Mouse (Mus musculus) forebrain, postnatal 0 days (tissue): ENCODE measurements at regions not wholly inside any gene's neighbourhood (a gene's known extent, or its start where the extent isn't known, plus 50 kb on each side); places are given as distances from the start of the nearest gene placed in this dataset.

Source experiments
- ATAC-seq: fragments of 200-750 bp; cut with Nextera tagmentation; 2 replicates; pipeline ENCODE4 v1.8.0; 2017; ENCODE audit warnings: mild to moderate bottlenecking, moderate library complexity
- DNase-seq: peaks from one replicate; pipeline ENCODE4 v3.0.0-alpha.2; 2015
- H3K27ac ChIP-seq: fragments of 300-500 bp; sonication (generic); 2 replicates; pipeline ENCODE4 v1.5.1; 2014; ENCODE audit warnings: low read depth, mild to moderate bottlenecking, antibody characterized with exemption, low read length, moderate library complexity, mixed read lengths
- H3K27me3 ChIP-seq: fragments of 300-500 bp; sonication (generic); 2 replicates; pipeline ENCODE4 v1.6.1; 2014; ENCODE audit warnings: mild to moderate bottlenecking, low read length, mixed read lengths; ENCODE audit not compliant: insufficient read depth
- H3K36me3 ChIP-seq: fragments of 300-500 bp; sonication (generic); 2 replicates; pipeline ENCODE4 v1.6.1; 2014; ENCODE audit warnings: mild to moderate bottlenecking, moderate library complexity; ENCODE audit not compliant: insufficient read depth
- H3K4me1 ChIP-seq: fragments of 300-500 bp; sonication (generic); 2 replicates; pipeline ENCODE4 v1.6.1; 2014; ENCODE audit warnings: antibody characterized with exemption; ENCODE audit not compliant: insufficient read depth
- H3K4me2 ChIP-seq: fragments of 300-500 bp; sonication (generic); 2 replicates; pipeline ENCODE4 v1.6.1; 2014; ENCODE audit warnings: low read depth, mild to moderate bottlenecking, moderate library complexity
- H3K4me3 ChIP-seq: fragments of 300-500 bp; sonication (generic); 2 replicates; pipeline ENCODE4 v1.5.1; 2014; ENCODE audit warnings: low read depth, low read length, mixed read lengths
- H3K9ac ChIP-seq: fragments of 300-500 bp; sonication (generic); 2 replicates; pipeline ENCODE4 v1.6.1; 2014; ENCODE audit warnings: mild to moderate bottlenecking
- H3K9me3 ChIP-seq: fragments of 300-500 bp; sonication (generic); 2 replicates; pipeline ENCODE4 v1.6.1; 2016; ENCODE audit warnings: low read length
- CTCF ChIP-seq: sonication (generic); IDR thresholded peaks from 2 replicates; pipeline ENCODE4 v1.5.1; 2016; ENCODE audit warnings: antibody characterized with exemption, control low read depth, low read depth
- WGBS: fragments of 180-500 bp; shearing (Covaris S2); extraction: QIAGEN DNeasy Blood & Tissue Kit; methylation state at CpG from one replicate; pipeline ENCODE4 v1.1.7; 2014; 5-methylcytosine and 5-hydroxymethylcytosine counted together

GRCm38 (mm10) chr11:111926336-111926735 is 855.7 kb upstream of the Sox9 start:
- Histone ChIP-seq H3K4me2 (no peak overlapping the region), H3K27me3 (no peaks in the 10 kb centered on the region), H3K9me3 (no peaks in the 10 kb centered on the region), H3K4me3 (no peak overlapping the region), H3K27ac (no peak overlapping the region), H3K4me1 (no peaks in the 10 kb centered on the region), H3K9ac (no peak overlapping the region), H3K36me3 (no peaks in the 10 kb centered on the region)
- DNase-seq: no peak
- no peak for TF ChIP-seq CTCF
- ATAC-seq: no peak
- 92% methylated on average over 1 of the region's 1 CpGs for WGBS

DNA sequence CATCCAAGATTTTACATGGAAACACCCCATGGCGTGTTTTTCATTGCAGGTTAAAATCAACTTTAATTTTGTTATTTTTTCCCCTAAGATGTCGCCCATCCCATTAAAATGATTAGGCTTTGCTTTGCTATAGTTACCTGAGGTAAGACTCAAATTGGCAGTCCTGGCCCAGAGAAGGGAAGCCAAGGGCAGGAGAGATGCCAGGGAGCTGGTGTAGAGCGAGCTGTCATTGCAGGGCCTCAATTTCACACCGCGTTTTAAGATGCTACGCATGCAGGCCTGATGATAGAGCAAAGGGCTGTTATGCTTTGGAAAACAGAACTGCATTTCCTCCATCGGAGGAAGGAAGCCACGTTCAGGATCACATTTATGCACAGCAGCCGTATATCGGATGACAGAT is 852.7 kb upstream of the Sox9 start:
- 57% methylated on average over 10 of the region's 10 CpGs for WGBS
- ATAC-seq: no peak
- Histone ChIP-seq H3K36me3 (no peaks in the 10 kb centered on the region), H3K4me3 (no peak overlapping the region), H3K27ac (no peak overlapping the region), H3K9ac (no peak overlapping the region), H3K4me1 (no peaks in the 10 kb centered on the region), H3K27me3 (no peaks in the 10 kb centered on the region), H3K9me3 (no peaks in the 10 kb centered on the region), H3K4me2 (no peak overlapping the region)
- no peak for DNase-seq
- no peak for TF ChIP-seq CTCF

- TF ChIP-seq CTCF: no peak
- 83% methylated on average over 1 of the region's 1 CpGs for WGBS
Measured at GRCm38 (mm10) chr11:111932052-111932451, 850.0 kb upstream of the Sox9 start.

GRCm38 (mm10) chr11:111944282-111944681 is 837.7 kb upstream of the Sox9 start:
- Histone ChIP-seq H3K27me3 (no peaks in the 10 kb centered on the region), H3K4me1 (peaks cover 7% of the 10 kb centered on the region; the same call in 1 of the 2 replicates), H3K4me2 (no peak overlapping the region), H3K27ac (no peak overlapping the region; the same call in 1 of the 2 replicates), H3K9ac (no peak overlapping the region), H3K9me3 (no peaks in the 10 kb centered on the region), H3K36me3 (no peaks in the 10 kb centered on the region), H3K4me3 (no peak overlapping the region)
- ATAC-seq (no peak), DNase-seq (no peak)
- TF ChIP-seq CTCF: no peak
- 48% methylated on average over 8 of the region's 8 CpGs for WGBS

More at GRCm38 (mm10) chr11:111932052-111932451, 850.0 kb upstream of the Sox9 start:
- Histone ChIP-seq H3K9ac (no peak overlapping the region), H3K4me3 (no peak overlapping the region), H3K27ac (no peak overlapping the region), H3K4me1 (no peaks in the 10 kb centered on the region), H3K4me2 (no peak overlapping the region), H3K9me3 (no peaks in the 10 kb centered on the region), H3K36me3 (no peaks in the 10 kb centered on the region), H3K27me3 (no peaks in the 10 kb centered on the region)
- ATAC-seq (no peak), DNase-seq (no peak)

- Histone ChIP-seq H3K27me3 (no peaks in the 10 kb centered on the region), H3K9me3 (no peaks in the 10 kb centered on the region), H3K27ac (no peak overlapping the region), H3K4me1 (peaks cover 7% of the 10 kb centered on the region; the same call in 1 of the 2 replicates), H3K4me3 (no peak overlapping the region), H3K9ac (no peak overlapping the region), H3K36me3 (no peaks in the 10 kb centered on the region), H3K4me2 (no peak overlapping the region)
- no peak for TF ChIP-seq CTCF
- ATAC-seq: no peak
- no peak for DNase-seq
Measured at GRCm38 (mm10) chr11:111945806-111946205, 836.2 kb upstream of the Sox9 start.

GRCm38 (mm10) chr11:111947671-111948070 is 834.4 kb upstream of the Sox9 start:
- Histone ChIP-seq H3K9me3 (no peaks in the 10 kb centered on the region), H3K36me3 (no peaks in the 10 kb centered on the region), H3K27me3 (no peaks in the 10 kb centered on the region), H3K4me3 (no peak overlapping the region), H3K27ac (no peak overlapping the region), H3K4me2 (no peak overlapping the region), H3K4me1 (peaks cover 7% of the 10 kb centered on the region; the same call in 1 of the 2 replicates), H3K9ac (no peak overlapping the region)
- DNase-seq (no peak), ATAC-seq (no peak)
- WGBS: 89% methylated on average over 6 of the region's 6 CpGs
- no peak for TF ChIP-seq CTCF

GRCm38 (mm10) chr11:111953421-111953820 is 828.6 kb upstream of the Sox9 start:
- H3K27me3 ChIP-seq: no peaks in the 10 kb centered on the region
- H3K9ac ChIP-seq: no peak overlapping the region
- H3K4me2 ChIP-seq: no peak overlapping the region
- DNase-seq: peak; percentile 19
- H3K36me3 ChIP-seq: no peaks in the 10 kb centered on the region
- TF ChIP-seq CTCF: no peak
- no peaks in the 10 kb centered on the region for H3K4me1 ChIP-seq
- no peaks in the 10 kb centered on the region for H3K9me3 ChIP-seq
- no peak for ATAC-seq
- no peak overlapping the region for H3K27ac ChIP-seq
- H3K4me3 ChIP-seq: no peak overlapping the region
- 49% methylated on average over 5 of the region's 5 CpGs for WGBS
